8 mouse cellular contexts compared by ENCODE assay signal in genomic region chr13:111410831-111411230, GRCm38 (mm10).
DNase-seq lines count a peak whose midpoint lies in the region; ATAC-seq and TF ChIP-seq lines count a peak whose summit lies in the region.

No protein-coding gene starts in this region.

- H3K4me2 ChIP-seq in neural tube, embryonic 14.5 days (ENCODE audit: low read depth, low read length), result no peak overlapping the region

- TF ChIP-seq CTCF in thymus, adult 2 months (IDR thresholded peaks at IDR 0.05; ENCODE audit: borderline replicate concordance, control insufficient read depth, extremely low read depth, insufficient read depth, low read length, poor library complexity), result no peak

- H3K4me1 ChIP-seq in thymus, adult 2 months (replicated peaks; ENCODE audit: control insufficient read depth, insufficient read depth, low read length), result no peaks in the 10 kb centered on the region
- no peaks in the 10 kb centered on the region for H3K4me1 ChIP-seq in neural tube, embryonic 14.5 days (ENCODE audit: control insufficient read depth, insufficient read depth, low read length)

- no peak for TF ChIP-seq POLR2A in thymus, adult 2 months (IDR thresholded peaks at IDR 0.05; ENCODE audit: control insufficient read depth, extremely low read depth, insufficient read depth, low read length, poor library complexity)

- no peak overlapping the region for H3K27ac ChIP-seq in thymus, adult 2 months (ENCODE audit: control insufficient read depth, insufficient read depth, low read length)
- H3K27ac ChIP-seq in neural tube, embryonic 14.5 days (ENCODE audit: low read depth, low read length), result no peak overlapping the region

- H3K9me3 ChIP-seq in neural tube, embryonic 14.5 days (ENCODE audit: control insufficient read depth, low read length), result no peaks in the 10 kb centered on the region

- no peak overlapping the region for H3K4me3 ChIP-seq in thymus, adult 2 months (ENCODE audit: control insufficient read depth, insufficient read depth, low read length)
- H3K4me3 ChIP-seq in neural tube, embryonic 14.5 days (ENCODE audit: low read depth, low read length), result no peak overlapping the region

- no peaks in the 10 kb centered on the region for H3K36me3 ChIP-seq in thymus, adult 2 months (ENCODE audit: control insufficient read depth, insufficient read depth, low read length)
- H3K36me3 ChIP-seq in neural tube, embryonic 14.5 days (ENCODE audit: control insufficient read depth, insufficient read depth, low read length), result no peaks in the 10 kb centered on the region

- peak; percentile 35 to 53 for DNase-seq in frontal cortex, postnatal 36 days (ENCODE audit: low spot score in 2 of 2)
- no peak for DNase-seq in frontal cortex, postnatal 10 days (ENCODE audit: low spot score in 2 of 2)
- peak; percentile 20 for DNase-seq in thymus, adult 2 months
- DNase-seq in thymus, adult 18-20 months, result no peak
- peak; percentile 57 for DNase-seq in embryo, embryonic 11.5 days (ENCODE audit: low read depth, low spot score)
- DNase-seq in kidney, postnatal 10 days, result peak; percentile 27
- no peak for DNase-seq in urinary bladder, postnatal 10 days (ENCODE audit: low spot score)

- H3K27me3 ChIP-seq in thymus, adult 2 months (ENCODE audit: control insufficient read depth, insufficient read depth, low read length), result no peaks in the 10 kb centered on the region
- H3K27me3 ChIP-seq in neural tube, embryonic 14.5 days (ENCODE audit: control insufficient read depth, insufficient read depth, low read length), result no peaks in the 10 kb centered on the region

- 3% methylated on average over 7 of the region's 7 CpGs for WGBS in thymus, adult 2 months
- 3% methylated on average over 7 of the region's 7 CpGs for WGBS in neural tube, embryonic 14.5 days

- ATAC-seq in neural tube, embryonic 14.5 days (ENCODE audit: low read depth), result peak; percentile 29; the same call in 1 of the 2 replicates

- no peak overlapping the region for H3K9ac ChIP-seq in neural tube, embryonic 14.5 days (replicated peaks; ENCODE audit: low read depth, low read length)

Comparison
In these comparisons a context has a peak if more than half of its experiments do, and no peak if none do; other contexts are left out.
1. DNase-seq: peak in frontal cortex, postnatal 36 days (2 of 2), thymus, adult 2 months (single experiment), embryo, embryonic 11.5 days (single experiment) and kidney, postnatal 10 days (single experiment); none in frontal cortex, postnatal 10 days (0 of 2), thymus, adult 18-20 months (0 of 2) and urinary bladder, postnatal 10 days (single experiment).